ENCODE assay signal across 8 mouse cellular contexts in genomic region chr11:60934795-60935194, GRCm38 (mm10). TPM values are rescaled to one million over a fixed set of nuclear protein-coding genes. Genes with fewer than 3 reads are reported as not detected.
A peak's percentile ranks its signal among the peaks of the same experiment; 100 is the strongest.
DNase-seq lines count a peak whose midpoint lies in the region; ATAC-seq and TF ChIP-seq lines count a peak whose summit lies in the region.

No protein-coding gene starts in this region.

- H3K4me2 ChIP-seq in heart, embryonic 13.5 days = peak overlapping the region; percentile 55
- H3K4me2 ChIP-seq in lung, embryonic 16.5 days (ENCODE audit: low read depth, low read length) = peak overlapping the region; percentile 12; the same call in 1 of the 2 replicates
- H3K4me2 ChIP-seq in stomach, embryonic 15.5 days = peak overlapping the region; percentile 24
- H3K4me2 ChIP-seq in forebrain, postnatal 0 days (ENCODE audit: low read depth) = no peak overlapping the region
- H3K4me2 ChIP-seq in forebrain, embryonic 11.5 days (ENCODE audit: low read depth, low read length, severe bottlenecking) = no peak overlapping the region

- ATAC-seq in heart, embryonic 13.5 days (ENCODE audit: extremely low read depth, insufficient number of reproducible peaks, low FRiP score, low TSS enrichment) = no peak
- no peak for ATAC-seq in lung, embryonic 16.5 days (ENCODE audit: low read depth)
- ATAC-seq in stomach, embryonic 15.5 days (ENCODE audit: insufficient read depth, low FRiP score, low read depth) = no peak
- ATAC-seq in forebrain, postnatal 0 days = no peak
- no peak for ATAC-seq in forebrain, embryonic 11.5 days (replicated peaks; ENCODE audit: low FRiP score)

- no peaks in the 10 kb centered on the region for H3K36me3 ChIP-seq in heart, embryonic 13.5 days
- no peaks in the 10 kb centered on the region for H3K36me3 ChIP-seq in lung, embryonic 16.5 days (ENCODE audit: control insufficient read depth, insufficient read depth, low read length)
- H3K36me3 ChIP-seq in stomach, embryonic 15.5 days = no peaks in the 10 kb centered on the region
- H3K36me3 ChIP-seq in forebrain, postnatal 0 days (ENCODE audit: insufficient read depth) = no peaks in the 10 kb centered on the region
- no peaks in the 10 kb centered on the region for H3K36me3 ChIP-seq in forebrain, embryonic 11.5 days (ENCODE audit: control insufficient read depth, insufficient read depth, low read length)

- 77% methylated on average over 2 of the region's 2 CpGs for whole genome bisulfite sequencing in heart, embryonic 13.5 days
- 71% methylated on average over 2 of the region's 2 CpGs for whole genome bisulfite sequencing in lung, embryonic 16.5 days
- WGBS in stomach, embryonic 15.5 days = 65% methylated on average over 2 of the region's 2 CpGs
- 84% methylated on average over 2 of the region's 2 CpGs for WGBS in forebrain, postnatal 0 days
- 86% methylated on average over 2 of the region's 2 CpGs for whole genome bisulfite sequencing in forebrain, embryonic 11.5 days

- peak overlapping the region; percentile 15; the same call in 1 of the 2 replicates for H3K9ac ChIP-seq in heart, embryonic 13.5 days
- no peak overlapping the region for H3K9ac ChIP-seq in lung, embryonic 16.5 days (ENCODE audit: low read length)
- no peak overlapping the region for H3K9ac ChIP-seq in stomach, embryonic 15.5 days
- H3K9ac ChIP-seq in forebrain, postnatal 0 days = no peak overlapping the region
- H3K9ac ChIP-seq in forebrain, embryonic 11.5 days (ENCODE audit: low read length) = no peak overlapping the region

- no peak for DNase-seq in heart, postnatal 4 days
- DNase-seq in lung, postnatal 14 days = no peak
- no peak for DNase-seq in forebrain, postnatal 0 days
- no peak for DNase-seq in forebrain, embryonic 11.5 days (ENCODE audit: low spot score)

- TF ChIP-seq POLR2A in embryonic fibroblast, embryonic 13.5 days (IDR thresholded peaks at IDR 0.05; ENCODE audit: low read depth, low read length) = no peak

- TF ChIP-seq CTCF in embryonic fibroblast, embryonic 13.5 days (IDR thresholded peaks at IDR 0.05; ENCODE audit: borderline replicate concordance, insufficient read depth, low read length) = no peak
- TF ChIP-seq CTCF in forebrain, postnatal 0 days (IDR thresholded peaks at IDR 0.05; ENCODE audit: low read depth) = no peak

- H3K9me3 ChIP-seq in heart, embryonic 13.5 days = no peaks in the 10 kb centered on the region
- no peaks in the 10 kb centered on the region for H3K9me3 ChIP-seq in lung, embryonic 16.5 days (ENCODE audit: control insufficient read depth, low read length)
- no peaks in the 10 kb centered on the region for H3K9me3 ChIP-seq in stomach, embryonic 15.5 days
- no peaks in the 10 kb centered on the region for H3K9me3 ChIP-seq in forebrain, postnatal 0 days (ENCODE audit: low read length)
- no peaks in the 10 kb centered on the region for H3K9me3 ChIP-seq in forebrain, embryonic 11.5 days (ENCODE audit: control insufficient read depth, low read length)

- H3K4me3 ChIP-seq in heart, embryonic 13.5 days = peak overlapping the region; percentile 31
- no peak overlapping the region for H3K4me3 ChIP-seq in lung, embryonic 16.5 days (ENCODE audit: low read length)
- no peak overlapping the region for H3K4me3 ChIP-seq in embryonic fibroblast, embryonic 13.5 days (ENCODE audit: insufficient read depth, low read length)
- no peak overlapping the region for H3K4me3 ChIP-seq in stomach, embryonic 15.5 days (replicated peaks)
- H3K4me3 ChIP-seq in forebrain, postnatal 0 days (ENCODE audit: low read depth, low read length) = no peak overlapping the region
- no peak overlapping the region for H3K4me3 ChIP-seq in forebrain, embryonic 11.5 days (ENCODE audit: low read depth, low read length)

- H3K27me3 ChIP-seq in heart, embryonic 13.5 days (replicated peaks) = no peaks in the 10 kb centered on the region
- H3K27me3 ChIP-seq in lung, embryonic 16.5 days (ENCODE audit: control insufficient read depth, insufficient read depth, low read depth, low read length) = no peaks in the 10 kb centered on the region
- H3K27me3 ChIP-seq in stomach, embryonic 15.5 days (replicated peaks) = no peaks in the 10 kb centered on the region
- H3K27me3 ChIP-seq in forebrain, postnatal 0 days (ENCODE audit: insufficient read depth, low read length) = no peaks in the 10 kb centered on the region
- no peaks in the 10 kb centered on the region for H3K27me3 ChIP-seq in forebrain, embryonic 11.5 days (ENCODE audit: control insufficient read depth, insufficient read depth, low read length)

- H3K4me1 ChIP-seq in heart, embryonic 13.5 days = peaks cover 86% of the 10 kb centered on the region
- H3K4me1 ChIP-seq in lung, embryonic 16.5 days (replicated peaks; ENCODE audit: control insufficient read depth, insufficient read depth, low read length) = peaks cover 29% of the 10 kb centered on the region
- H3K4me1 ChIP-seq in embryonic fibroblast, embryonic 13.5 days (ENCODE audit: control insufficient read depth, insufficient read depth, low read length) = peaks cover 11% of the 10 kb centered on the region
- peaks cover 42% of the 10 kb centered on the region for H3K4me1 ChIP-seq in stomach, embryonic 15.5 days
- peaks cover 4% of the 10 kb centered on the region; the same call in 1 of the 2 replicates for H3K4me1 ChIP-seq in forebrain, postnatal 0 days (ENCODE audit: insufficient read depth)
- H3K4me1 ChIP-seq in forebrain, embryonic 11.5 days (replicated peaks; ENCODE audit: control insufficient read depth, insufficient read depth, low read length) = peaks cover 17% of the 10 kb centered on the region

- H3K27ac ChIP-seq in heart, embryonic 13.5 days (replicated peaks) = peak overlapping the region; percentile 79
- no peak overlapping the region for H3K27ac ChIP-seq in lung, embryonic 16.5 days (ENCODE audit: low read length)
- peak overlapping the region; percentile 38 for H3K27ac ChIP-seq in embryonic fibroblast, embryonic 13.5 days (ENCODE audit: insufficient read depth, low read length)
- H3K27ac ChIP-seq in stomach, embryonic 15.5 days = peak overlapping the region; percentile 71
- H3K27ac ChIP-seq in forebrain, postnatal 0 days (ENCODE audit: low read depth, low read length) = no peak overlapping the region
- H3K27ac ChIP-seq in forebrain, embryonic 11.5 days (ENCODE audit: low read depth, low read length) = no peak overlapping the region

RNA-seq across cellular contexts. Expression of gene Map2k3, which starts 3.0 kb away (rescaled TPM):
- 73.6 and 78.1 TPM in 2 replicates for polyA plus RNA-seq in heart, embryonic 13.5 days (2015; fragmentation: Nextera tagmentation; extraction: Ambion mirVana)
- total RNA-seq in heart, postnatal 4 days (2021) = 10 to 100 TPM; 38.8 to 42.3 TPM
- 110 and 114 TPM in 2 replicates for polyA plus RNA-seq in lung, embryonic 16.5 days (2015; fragmentation: Nextera tagmentation; extraction: Ambion mirVana)
- polyA plus RNA-seq in embryonic fibroblast, embryonic 13.5 days (2011; ENCODE audit: insufficient read length, low read depth, missing spikeins) = 53.3 and 59.2 TPM in 2 replicates
- 116 and 121 TPM in 2 replicates for polyA plus RNA-seq in stomach, embryonic 15.5 days (2015; fragmentation: Nextera tagmentation; extraction: Ambion mirVana)
- 10.6 and 14.8 TPM in 2 replicates for total RNA-seq in forebrain, postnatal 0 days (2014; rRNA removed)
- polyA plus RNA-seq in forebrain, postnatal 0 days (2015; fragmentation: Nextera tagmentation; extraction: Ambion mirVana) = 17.6 and 20.5 TPM in 2 replicates
- polyA plus RNA-seq in forebrain, embryonic 11.5 days (2014; fragmentation: Nextera tagmentation; extraction: Ambion mirVana) = 47.3 and 51.0 TPM in 2 replicates

RNA-seq across cellular contexts. Expression of gene Natd1, which starts 20.2 kb away (rescaled TPM):
- polyA plus RNA-seq in heart, embryonic 13.5 days (2015; fragmentation: Nextera tagmentation; extraction: Ambion mirVana) = 19.8 and 23.4 TPM in 2 replicates
- 10 to 100 TPM; 24.4 to 27.6 TPM for total RNA-seq in heart, postnatal 4 days (2021)
- polyA plus RNA-seq in lung, embryonic 16.5 days (2015; fragmentation: Nextera tagmentation; extraction: Ambion mirVana) = 19.9 and 21.6 TPM in 2 replicates
- polyA plus RNA-seq in embryonic fibroblast, embryonic 13.5 days (2011; ENCODE audit: insufficient read length, low read depth, missing spikeins) = 11.7 and 15.1 TPM in 2 replicates
- polyA plus RNA-seq in stomach, embryonic 15.5 days (2015; fragmentation: Nextera tagmentation; extraction: Ambion mirVana) = 12.1 and 15.0 TPM in 2 replicates
- 19.2 and 29.7 TPM in 2 replicates for total RNA-seq in forebrain, postnatal 0 days (2014; rRNA removed)
- 17.2 and 18.1 TPM in 2 replicates for polyA plus RNA-seq in forebrain, postnatal 0 days (2015; fragmentation: Nextera tagmentation; extraction: Ambion mirVana)
- 25.7 and 26.1 TPM in 2 replicates for polyA plus RNA-seq in forebrain, embryonic 11.5 days (2014; fragmentation: Nextera tagmentation; extraction: Ambion mirVana)

RNA-seq across cellular contexts. Expression of gene Tmem11, which starts 55.7 kb away (rescaled TPM):
- 60.6 and 68.6 TPM in 2 replicates for polyA plus RNA-seq in heart, embryonic 13.5 days (2015; fragmentation: Nextera tagmentation; extraction: Ambion mirVana)
- 10 to 100 TPM; 37.5 to 43.4 TPM for total RNA-seq in heart, postnatal 4 days (2021)
- polyA plus RNA-seq in lung, embryonic 16.5 days (2015; fragmentation: Nextera tagmentation; extraction: Ambion mirVana) = 57.6 and 62.5 TPM in 2 replicates
- 31.9 and 34.2 TPM in 2 replicates for polyA plus RNA-seq in embryonic fibroblast, embryonic 13.5 days (2011; ENCODE audit: insufficient read length, low read depth, missing spikeins)
- polyA plus RNA-seq in stomach, embryonic 15.5 days (2015; fragmentation: Nextera tagmentation; extraction: Ambion mirVana) = 60.3 and 60.8 TPM in 2 replicates
- total RNA-seq in forebrain, postnatal 0 days (2014; rRNA removed) = 45.1 and 48.7 TPM in 2 replicates
- 57.2 and 58.5 TPM in 2 replicates for polyA plus RNA-seq in forebrain, postnatal 0 days (2015; fragmentation: Nextera tagmentation; extraction: Ambion mirVana)
- 59.8 and 70.9 TPM in 2 replicates for polyA plus RNA-seq in forebrain, embryonic 11.5 days (2014; fragmentation: Nextera tagmentation; extraction: Ambion mirVana)

Comparison
In these comparisons a context has a peak if more than half of its experiments do, and no peak if none do; other contexts are left out.
1. H3K27ac ChIP-seq: peak in heart, embryonic 13.5 days (single experiment), embryonic fibroblast, embryonic 13.5 days (single experiment) and stomach, embryonic 15.5 days (single experiment); none in lung, embryonic 16.5 days (single experiment), forebrain, postnatal 0 days (single experiment) and forebrain, embryonic 11.5 days (single experiment).
2. H3K4me2 ChIP-seq: peak in heart, embryonic 13.5 days (single experiment), lung, embryonic 16.5 days (single experiment) and stomach, embryonic 15.5 days (single experiment); none in forebrain, postnatal 0 days (single experiment) and forebrain, embryonic 11.5 days (single experiment).